Mouse (Mus musculus) ZHBTc4 (cell line): ENCODE measurements around the gene Emilin1.
A peak's percentile ranks its signal among the peaks of the same experiment; 100 is the strongest.

ENCODE experiments used
- DNase-seq: peaks from one replicate; pipeline ENCODE4 v3.0.0-alpha.2; 2011; ENCODE audit warnings: low read depth, low spot score

Emilin1 gene

DNA sequence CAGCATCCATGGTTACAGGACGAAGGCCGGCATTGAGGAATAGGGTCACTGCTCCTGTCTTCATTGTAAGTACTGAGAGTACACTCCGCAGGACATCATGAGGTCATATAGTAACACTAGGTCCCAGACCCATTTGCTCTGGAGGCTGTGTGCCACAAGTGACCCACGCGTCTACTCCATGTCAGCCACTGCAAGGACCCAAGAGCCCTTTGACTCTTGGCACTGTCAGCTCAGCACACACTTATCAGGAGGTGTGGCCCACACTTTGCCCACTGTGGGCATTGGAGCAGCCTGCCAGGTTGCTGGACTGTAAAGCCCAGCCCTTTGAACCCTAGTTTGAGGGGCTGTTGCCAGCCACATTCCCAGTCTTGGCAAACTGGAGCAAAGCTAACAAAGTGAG lies 12.0 kb downstream of the Emilin1 start:
- DNase-seq = no peak

DNA sequence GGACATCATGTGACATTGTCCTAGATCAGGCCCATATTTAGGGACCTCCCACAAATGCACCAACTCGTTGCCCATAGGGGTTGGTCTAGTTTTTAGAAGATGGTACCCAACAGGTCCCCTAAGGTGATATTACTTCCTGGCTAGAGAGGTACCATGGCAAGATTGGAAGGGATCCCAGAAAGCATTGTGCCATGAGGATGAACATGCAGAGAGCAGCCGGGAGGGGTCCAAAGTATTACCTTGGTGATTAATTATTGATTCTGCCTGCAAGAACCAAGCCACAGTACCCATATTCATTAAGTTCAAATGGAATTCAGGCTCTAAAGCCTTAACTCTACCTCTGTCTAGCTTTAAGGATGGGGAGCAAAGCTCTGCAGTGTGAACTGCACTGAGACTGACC lies 12.9 kb downstream of the Emilin1 start:
- no peak for DNase-seq

DNA sequence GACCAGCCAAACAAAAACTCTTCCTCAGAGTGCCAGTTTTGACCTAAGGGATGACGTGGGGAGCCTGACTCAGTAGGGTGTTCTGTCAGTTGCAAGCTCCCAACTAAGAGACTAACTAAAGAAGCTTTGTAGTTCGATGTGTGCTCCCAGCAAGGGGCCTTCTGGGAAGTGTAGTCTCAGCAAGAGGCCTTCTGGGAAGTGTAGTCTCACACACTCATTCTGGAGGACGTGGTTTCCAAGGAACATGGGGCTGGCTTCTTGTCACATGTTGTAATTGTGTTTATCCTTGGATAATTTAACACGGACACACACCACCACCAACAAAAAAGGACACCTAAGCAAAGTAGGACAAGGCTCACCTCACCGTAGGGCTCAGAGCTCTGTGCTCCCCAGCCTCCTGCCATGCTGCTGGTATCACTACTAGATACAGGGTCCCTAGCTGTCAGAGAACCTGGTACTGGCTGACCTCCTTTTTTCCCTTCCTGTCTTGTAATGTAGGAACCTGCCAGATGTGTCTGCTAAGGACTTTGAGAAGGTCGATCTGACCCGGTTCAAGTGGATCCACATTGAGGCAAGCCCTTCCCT lies 14.8 kb downstream of the Emilin1 start:
- DNase-seq = peak; percentile 57

DNA sequence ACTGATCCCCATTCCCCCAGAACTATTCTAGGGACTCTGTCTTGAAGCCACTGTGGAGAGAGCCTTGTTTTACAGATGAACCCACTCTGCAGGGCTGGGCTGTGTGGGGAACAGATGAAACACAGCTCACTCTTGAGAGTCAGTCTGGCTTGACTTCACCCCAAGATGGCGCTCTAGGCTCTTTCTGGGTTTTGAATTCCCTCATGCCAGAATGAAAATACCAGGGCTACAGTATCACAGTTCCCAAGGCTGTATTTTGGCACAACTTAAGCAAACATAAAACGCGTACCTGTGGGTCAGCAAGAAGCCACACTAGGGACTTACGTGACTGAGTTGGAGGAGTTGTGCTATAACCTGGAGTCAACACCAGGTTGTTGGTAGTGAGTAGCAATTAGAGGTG lies 16.9 kb downstream of the Emilin1 start:
- DNase-seq = peak; percentile 64

DNA sequence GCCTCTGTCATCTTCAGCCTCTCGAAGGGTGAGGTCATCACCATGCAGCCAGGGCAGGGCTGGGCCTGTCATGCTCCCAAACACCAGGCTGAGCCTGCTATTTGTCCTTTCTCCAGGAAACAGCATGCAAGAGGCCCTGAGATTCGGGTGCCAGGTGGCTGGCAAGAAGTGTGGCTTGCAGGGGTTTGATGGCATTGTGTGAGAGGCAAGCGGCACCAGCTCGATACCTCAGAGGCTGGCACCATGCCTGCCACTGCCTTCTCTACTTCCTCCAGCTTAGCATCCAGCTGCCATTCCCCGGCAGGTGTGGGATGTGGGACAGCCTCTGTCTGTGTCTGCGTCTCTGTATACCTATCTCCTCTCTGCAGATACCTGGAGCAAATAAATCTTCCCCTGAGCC lies 17.6 kb downstream of the Emilin1 start:
- DNase-seq = no peak

DNA sequence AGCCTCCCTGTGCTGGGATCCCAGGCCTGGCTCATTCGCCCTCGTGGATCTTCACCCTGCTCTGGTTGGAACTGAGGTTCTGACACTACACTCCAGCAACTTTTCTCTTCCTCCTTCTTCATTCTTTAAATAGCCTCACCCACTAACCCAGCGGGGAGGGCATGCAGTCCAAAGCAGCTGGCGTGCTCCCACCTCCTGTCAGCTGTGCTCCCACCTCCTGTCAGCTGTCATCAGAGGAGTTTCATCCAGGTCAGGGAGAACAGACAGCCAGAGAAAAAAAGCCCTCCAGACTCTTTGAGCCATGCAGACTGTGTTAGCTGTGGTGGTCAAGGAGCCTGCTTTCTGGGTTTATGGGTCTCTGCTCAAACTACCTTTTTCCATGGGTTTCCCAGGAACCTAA lies 18.2 kb downstream of the Emilin1 start:
- no peak for DNase-seq

DNA sequence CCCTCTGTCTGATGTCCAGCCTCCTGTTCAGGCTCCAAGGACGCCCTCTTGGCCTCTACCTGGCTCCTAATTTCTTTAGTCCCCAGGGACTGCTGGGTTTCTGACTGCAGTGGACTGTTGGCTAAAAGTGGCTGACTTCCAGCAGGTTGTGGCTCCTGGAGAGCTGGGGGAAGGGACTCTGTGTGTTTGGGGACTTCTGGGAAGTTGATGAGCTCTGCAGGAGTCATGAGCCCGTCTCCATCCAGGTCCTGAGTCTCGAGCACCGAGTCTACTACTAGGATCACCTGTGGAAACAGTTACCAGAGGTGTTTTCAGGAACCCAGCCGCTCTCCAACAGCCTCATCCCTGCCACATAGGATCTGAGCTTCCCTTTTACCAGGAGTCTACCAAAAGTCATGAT lies 20.5 kb downstream of the Emilin1 start:
- DNase-seq = no peak

DNA sequence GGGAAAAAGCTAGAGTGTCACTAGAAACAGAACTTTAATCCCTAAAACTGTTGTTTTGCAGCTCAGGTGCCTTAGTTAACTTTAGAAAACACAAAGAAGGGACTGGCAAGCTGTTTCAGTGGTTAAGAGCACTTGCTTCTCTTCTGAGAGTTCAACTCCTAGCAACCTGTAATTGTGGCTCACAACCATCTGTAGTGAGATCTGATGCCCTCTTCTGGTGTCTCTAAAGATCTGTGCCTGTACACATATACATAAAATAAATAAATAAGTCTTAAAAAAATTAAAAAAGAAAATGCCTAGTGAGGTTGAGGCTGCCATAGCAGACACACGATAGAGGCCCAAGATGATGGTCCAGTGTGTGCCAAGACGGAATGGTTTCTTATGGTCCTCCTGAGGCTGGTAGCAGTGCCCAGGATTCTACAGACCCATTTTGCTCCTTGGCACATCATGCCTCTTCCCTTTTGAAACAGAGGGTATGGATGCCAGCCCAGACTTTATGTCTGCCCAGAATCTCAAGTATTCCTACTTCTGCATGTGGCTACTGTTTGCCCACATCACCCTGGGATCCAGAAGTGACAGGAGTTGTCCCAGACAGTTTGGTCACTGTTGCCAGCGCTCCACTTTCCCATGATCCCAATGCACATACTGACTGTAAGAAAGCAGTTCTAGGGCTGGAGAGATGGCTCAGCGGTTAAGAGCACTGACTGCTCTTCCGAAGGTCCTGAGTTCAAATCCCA lies 21.7 kb downstream of the Emilin1 start:
- no peak for DNase-seq

DNA sequence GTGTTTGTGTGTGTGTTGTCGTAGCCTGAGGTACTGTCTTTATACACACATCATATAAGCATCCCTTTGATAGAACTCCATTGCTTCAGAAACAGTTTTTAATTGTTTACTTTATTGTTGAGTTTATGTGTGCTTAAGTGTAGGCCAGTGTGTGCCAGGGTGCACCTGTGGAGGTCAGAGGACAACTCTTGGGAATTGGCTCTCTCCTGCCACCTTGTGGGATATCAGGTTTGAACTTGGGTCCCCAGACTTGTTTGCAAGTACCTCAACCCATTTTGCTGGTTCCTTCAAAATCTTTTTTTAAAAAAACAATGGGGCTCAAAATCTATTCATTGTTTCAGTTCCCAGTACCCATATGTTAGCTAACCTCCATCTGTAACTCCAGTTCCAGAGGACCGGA lies 29.8 kb downstream of the Emilin1 start:
- peak; percentile 65 for DNase-seq

DNA sequence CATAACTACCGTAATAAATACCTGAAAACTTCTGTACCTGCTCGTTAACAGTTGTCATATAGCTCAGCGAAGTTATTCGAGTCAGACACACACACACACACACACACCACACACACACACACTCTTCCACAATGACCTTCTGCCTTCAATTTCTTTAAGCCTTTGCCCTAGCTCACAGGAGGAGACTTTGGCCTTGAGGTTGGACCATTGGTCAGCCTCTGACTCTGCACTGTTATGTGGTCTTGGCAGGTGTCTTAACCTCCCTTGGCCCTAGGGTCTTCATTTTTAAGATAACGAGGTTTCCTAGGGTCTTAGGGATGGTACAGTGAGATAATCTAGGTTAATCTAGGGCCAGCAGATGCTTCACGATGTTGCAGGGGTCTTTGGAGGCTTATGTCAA lies 31.1 kb downstream of the Emilin1 start:
- DNase-seq = no peak

DNA sequence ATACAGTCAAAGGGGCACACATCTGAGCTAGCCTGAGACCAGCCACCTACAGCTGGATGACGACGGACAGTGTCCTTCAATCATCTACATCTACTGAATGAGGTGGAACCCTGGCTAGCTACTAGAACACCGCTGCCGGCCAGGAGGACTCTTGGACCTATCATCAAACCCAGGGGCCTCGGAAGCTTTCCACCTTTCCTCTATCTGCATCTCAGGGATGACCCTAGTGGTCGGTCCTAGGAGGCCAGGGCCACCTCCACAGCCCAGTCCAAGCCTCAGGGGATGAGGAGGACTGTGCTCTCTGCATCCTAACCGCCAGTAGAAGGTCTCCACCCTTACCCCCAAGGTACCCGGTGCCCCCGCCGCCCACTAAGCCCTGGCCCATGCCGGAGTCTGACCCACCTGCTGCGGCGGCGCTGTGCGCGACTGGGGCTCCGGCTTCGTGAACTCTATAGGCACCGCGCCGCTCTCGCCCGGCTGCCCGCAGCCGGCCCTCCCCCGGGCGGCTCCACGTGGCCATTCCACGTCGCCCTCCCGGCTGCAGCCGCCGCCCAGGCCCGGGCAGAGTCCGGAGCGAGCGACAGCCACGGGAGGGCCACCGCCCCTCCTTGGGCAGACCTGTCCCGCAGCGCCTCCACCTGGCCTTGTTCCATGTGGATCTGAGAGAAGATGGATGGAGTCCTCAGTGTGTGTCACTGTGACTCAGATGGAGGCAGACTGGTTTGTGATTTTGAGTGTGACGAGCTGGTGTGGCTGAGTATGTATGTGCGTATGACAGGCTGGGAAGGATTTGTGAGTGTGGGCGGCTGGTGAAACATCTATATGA lies 32.0 kb downstream of the Emilin1 start, which contains the start of gene Cgref1:
Cgref1 (minus strand) TSS at position 636 of the 826 bp plus-strand sequence.
- DNase-seq = peak; percentile 72

DNA sequence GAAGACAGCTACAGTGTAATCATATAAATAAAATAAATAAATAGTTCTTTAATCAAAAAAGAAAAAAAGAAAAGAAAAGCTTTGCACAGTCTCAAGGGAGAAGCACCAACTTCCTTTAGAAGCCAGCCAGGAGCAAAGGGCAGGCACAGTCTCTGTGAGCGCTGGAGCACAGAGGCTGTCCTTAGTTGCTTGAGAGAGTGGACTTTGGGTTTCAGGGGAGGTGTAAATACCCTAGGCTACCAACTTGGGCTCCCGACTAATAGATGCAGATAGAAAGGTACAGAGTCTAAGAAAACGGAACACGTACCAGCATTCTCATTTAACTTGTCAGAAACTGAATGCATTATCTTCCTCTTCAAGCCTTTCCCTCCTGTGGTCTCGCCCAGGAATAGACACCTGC lies 35.4 kb downstream of the Emilin1 start:
- no peak for DNase-seq

DNA sequence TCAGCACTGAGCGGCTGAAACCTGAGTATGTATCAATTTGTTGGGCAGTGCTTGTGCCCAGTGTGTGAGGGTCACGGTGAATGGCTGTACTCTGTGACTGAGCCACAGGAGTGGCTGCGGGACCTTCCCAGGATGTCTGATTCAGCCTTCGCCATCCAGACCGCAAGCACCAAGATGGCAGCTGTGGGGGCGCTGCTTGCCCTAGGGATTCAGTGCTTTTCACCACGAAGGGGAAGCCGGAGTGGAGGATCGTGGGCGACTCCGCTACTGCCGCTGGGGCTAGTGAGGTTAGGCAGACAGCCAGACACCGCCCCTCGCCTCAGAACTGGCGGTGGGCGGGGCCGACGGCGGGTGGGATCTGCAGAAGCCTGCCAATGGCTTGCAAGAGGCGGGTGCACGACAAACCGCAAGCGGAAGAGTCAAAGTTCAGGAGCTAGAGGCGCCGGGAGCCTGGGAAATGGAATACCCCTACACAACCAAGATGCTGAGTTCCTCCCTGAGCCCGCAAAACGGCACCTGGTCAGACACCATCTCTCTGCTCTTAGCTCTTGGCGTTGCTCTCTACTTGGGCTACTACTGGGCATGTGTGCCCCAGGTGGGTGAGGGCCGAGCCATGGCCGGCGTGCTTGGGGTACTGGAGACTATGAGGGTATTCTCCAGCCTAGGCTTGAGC lies 36.6 kb downstream of the Emilin1 start:
- DNase-seq = peak; percentile 98

DNA sequence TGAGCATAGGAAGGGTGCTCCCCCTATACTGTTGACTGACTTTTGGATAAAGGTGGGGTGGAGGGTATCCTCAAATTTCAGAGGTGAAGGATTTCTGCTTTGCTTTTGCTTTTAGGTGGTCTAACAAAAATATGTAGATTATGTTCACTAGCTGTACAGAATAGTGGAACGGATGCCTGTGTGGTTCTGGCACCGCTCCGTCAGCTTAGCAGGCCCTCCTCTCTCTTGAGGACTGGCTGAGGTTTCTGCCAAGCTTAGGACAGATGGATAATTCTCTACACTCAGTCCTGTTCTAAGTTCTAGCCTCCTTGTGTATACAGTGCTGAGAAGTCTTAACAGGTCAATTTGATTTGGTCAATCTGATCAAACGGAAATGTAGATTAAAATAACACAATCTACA lies 37.2 kb downstream of the Emilin1 start:
- no peak for DNase-seq

DNA sequence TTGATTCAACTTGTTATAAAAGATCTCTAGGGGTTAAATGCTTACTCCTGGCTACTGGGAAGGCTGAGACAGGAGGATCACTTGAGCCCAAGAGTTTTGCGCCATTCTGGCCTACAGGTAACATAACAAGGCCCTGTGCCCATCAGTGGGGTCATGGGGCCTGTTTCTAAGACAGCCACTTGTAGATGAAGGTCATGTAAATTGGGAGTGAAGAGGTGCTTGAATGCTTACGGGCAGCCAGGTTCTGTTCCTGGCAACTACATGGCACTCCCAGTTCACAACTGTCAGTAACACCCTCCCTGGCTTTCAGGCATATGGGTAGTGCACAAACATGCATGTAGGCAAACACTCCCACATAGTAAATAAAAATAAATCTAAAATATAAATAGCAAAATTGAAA lies 37.7 kb downstream of the Emilin1 start:
- DNase-seq = no peak

DNA sequence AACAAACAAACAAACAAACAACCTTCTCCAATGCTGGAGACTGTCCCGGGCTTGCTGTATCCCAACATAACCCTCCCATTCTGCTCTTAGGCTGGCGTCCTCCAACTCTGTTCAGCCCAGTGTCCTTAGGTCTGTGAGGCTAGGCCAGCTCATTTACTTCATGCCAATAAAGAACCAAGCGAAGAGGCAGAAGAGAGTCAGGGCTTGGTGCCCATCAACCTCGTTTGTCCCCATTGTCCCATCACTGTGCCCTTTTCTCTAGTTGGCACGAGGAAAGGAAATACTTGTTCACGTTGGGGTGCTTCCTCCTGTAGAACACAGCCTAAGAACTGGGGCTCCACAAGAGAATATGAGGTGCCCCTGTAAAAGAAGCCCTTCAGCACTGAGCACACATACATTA lies 38.5 kb downstream of the Emilin1 start:
- DNase-seq = no peak

DNA sequence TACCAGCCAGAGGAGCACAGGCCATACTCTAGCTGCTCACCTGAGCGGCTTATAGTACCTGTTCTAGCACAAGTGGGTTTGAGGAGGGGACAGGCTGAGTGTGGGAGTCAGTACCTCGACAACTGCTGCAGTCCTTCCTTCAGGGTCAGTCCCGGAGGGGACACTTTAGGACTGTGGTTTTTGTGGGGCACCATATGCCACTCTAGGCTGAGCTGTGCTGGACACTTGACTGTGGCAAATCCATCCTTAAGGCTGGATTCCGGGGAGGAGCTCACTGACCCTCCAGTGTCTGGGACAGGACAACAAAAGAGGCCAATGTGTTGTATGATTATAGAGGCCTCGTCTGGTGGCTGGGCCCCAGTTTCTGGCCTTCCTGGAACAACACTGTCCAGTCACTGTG lies 39.3 kb downstream of the Emilin1 start:
- no peak for DNase-seq

DNA sequence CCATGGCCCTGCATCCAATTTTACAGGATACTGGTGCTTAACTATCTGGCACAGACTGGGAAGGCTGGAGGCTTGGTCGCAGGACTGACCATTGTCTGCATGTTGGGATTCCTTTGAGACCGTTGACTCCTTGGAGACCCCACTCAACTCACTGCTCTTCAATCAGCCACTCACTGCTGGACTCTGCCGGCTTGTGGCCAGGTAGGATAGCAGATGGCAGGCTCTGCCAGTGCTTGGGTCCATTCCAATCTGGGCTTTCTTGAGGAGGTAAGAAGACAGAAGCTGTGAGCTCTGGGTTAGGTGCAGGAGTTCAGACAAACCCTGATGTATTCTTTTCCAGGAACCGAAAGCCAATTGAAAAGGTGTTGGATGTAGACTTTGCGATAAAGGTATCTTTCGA lies 40.9 kb downstream of the Emilin1 start:
- DNase-seq = no peak

DNA sequence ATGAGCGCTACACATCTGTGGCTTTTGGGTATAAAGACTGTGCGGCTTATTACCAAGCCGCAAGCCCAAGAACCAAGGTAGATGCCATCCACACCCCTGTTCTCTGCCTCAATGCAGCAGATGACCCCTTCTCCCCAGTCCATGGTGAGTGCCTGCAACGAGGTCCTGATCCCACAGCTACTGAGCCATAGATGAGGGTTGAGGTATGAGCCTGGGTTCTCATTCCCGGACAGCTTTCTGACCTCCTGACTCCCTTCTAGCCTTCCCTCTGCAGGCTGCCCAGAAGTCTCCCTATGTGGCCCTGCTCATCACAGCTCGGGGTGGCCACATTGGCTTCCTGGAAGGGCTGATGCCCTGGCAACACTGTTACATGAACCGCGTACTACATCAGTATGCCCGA lies 41.4 kb downstream of the Emilin1 start:
- peak; percentile 24 for DNase-seq

DNA sequence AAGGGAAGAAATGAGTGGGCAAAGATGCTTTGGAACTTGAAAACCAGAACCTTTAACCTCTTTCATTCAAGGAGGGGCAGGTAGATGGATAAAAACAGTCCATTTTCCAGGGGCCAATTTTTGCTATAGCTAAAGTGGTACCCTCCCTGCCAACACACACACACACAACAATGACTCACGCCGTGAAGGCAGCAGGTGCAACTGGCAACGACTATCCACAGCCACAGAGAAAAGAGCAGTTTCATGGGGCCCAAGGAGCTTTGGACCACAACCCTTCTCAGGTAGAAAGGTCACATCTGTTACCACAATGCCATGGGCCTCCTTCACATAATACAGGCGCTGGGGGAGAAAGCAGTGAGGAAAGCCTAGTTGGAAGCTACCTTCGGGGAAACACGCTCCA lies 42.5 kb downstream of the Emilin1 start:
- DNase-seq = no peak

DNA sequence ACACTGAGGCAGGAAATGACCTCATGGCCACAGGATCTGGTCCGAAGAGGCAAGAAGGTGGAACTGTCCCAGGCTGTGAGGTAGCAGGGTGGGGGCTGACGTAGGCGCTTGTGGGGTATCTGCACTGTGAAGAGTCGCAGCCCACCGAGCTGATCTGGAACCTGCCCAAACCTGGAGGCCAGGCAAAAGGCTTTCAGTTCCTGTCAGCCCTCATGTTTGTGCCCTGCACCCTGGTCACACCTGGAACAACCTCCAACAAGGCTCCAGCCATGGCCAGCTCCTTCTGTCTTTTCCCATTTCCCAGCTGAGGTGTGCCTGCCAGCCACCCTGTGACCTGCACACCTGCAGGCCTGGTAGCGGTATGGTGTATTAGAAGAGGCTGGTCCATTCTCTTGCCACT lies 44.7 kb downstream of the Emilin1 start:
- no peak for DNase-seq

DNA sequence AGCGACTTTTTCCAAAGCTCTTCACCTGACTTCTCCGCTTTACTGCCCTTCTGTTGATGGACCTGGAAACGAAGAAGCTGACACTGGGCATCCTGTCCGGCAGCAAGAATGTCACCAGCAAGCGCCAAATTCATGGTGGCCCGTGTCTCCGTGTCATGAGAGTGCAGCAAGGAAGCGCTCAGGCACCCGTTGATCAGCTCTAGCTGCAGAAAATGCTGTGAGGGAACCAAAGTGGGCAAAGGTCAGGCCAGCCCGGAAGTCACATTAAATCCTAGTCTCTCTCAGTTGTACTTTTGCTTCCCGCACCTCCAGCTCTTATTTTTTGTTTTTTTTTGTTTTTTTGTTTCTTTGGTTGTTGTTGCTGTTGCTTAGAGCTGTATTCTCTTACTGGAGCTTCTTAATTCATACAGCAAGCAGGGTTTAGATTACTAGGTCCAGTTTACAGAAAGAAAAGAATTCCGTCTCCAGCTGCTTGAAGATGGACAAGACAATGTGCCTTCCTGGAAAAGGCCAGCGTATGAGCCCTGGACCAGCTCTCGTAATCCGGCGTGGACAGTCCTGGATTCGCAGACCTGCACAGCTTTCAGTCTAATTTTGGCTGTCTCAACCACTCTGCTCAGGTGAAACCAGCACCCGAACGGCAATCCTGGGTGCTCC lies 46.1 kb downstream of the Emilin1 start:
- no peak for DNase-seq
